9 mouse cellular contexts compared by ENCODE assay signal in the genomic region with DNA sequence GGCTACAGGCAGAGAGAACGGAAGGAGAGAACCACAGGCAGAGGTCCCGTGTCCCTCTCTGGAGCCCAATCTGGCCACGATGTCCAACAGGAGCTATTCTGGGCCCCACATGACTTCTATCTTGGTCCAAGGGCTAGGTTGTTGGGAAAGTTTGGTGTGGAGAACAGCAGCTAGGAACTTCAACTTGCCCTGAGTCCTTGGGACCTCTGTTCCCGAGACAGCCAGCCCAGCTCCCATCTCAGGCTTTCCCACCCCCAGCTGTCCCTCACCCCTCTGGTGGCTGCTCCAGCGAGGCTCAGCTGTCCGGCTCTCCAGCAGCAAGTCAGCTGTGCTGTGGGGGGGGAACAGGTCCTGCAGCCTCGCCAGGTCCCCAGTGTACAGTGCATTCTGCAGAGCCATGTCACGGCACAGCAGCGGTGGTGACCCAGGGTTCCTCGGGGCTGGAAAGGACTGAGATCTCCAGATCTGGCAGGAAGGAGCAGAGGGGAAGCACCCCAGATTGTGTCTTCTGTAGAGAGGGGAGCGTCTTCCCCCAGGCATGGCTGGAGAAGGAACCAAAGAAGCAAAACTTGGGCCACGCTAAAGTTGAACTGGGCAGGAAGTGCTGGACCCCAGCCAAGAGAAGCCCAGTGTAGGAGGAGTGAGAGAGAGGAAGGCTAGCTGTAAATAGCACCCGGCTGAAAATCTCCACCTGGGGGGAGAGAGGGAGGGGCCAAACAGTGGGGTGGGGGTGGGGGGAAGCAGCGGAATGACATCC. TPM values are rescaled to one million over a fixed set of nuclear protein-coding genes. Genes with fewer than 3 reads are reported as not detected.
DNase-seq lines count a peak whose midpoint lies in the region; ATAC-seq and TF ChIP-seq lines count a peak whose summit lies in the region.
"Had no signal": no experiment of that assay in that cellular context is flagged by ENCODE, and none has a peak within 500 bp of the region (broad histone marks: within the 10 kb centered on the region; RNA-seq: fewer than 3 reads in every experiment).

A gene (minus strand): TSS at position 592 of the 757 bp plus-strand sequence.

- TF ChIP-seq CTCF in heart, adult 2 months (IDR thresholded peaks at IDR 0.05): peak; percentile 15; the same call in 1 of the 2 replicates
- no peak for TF ChIP-seq CTCF in liver, postnatal 0 days (IDR thresholded peaks at IDR 0.05; ENCODE audit: low read depth)

- intact Hi-C loops in heart, adult 2 months (cut with DNase I): loop anchor here (5.0 kb wide), 1 partner anchor 37 kb away; a partner anchor contains a TSS

- peak; percentile 80 for TF ChIP-seq POLR2A in heart, adult 2 months (IDR thresholded peaks at IDR 0.05; ENCODE audit: insufficient read depth, low read depth, low read length)

- no peaks in the 10 kb centered on the region for H3K27me3 ChIP-seq in heart, adult 2 months (ENCODE audit: control insufficient read depth, insufficient read depth, low read length)
- H3K27me3 ChIP-seq in kidney, embryonic 15.5 days: peaks cover 37% of the 10 kb centered on the region
- 0 out of 2 replicates have a peak, but pooled peaks cover 2% of the 10 kb centered on the region for H3K27me3 ChIP-seq in liver, postnatal 0 days (ENCODE audit: insufficient read depth, low read length)
- H3K27me3 ChIP-seq in stomach, embryonic 16.5 days (ENCODE audit: control insufficient read depth, insufficient read depth, low read length): no peaks in the 10 kb centered on the region

- WGBS in heart, adult 2 months: 3% methylated on average over 14 of the region's 14 CpGs
- WGBS in kidney, embryonic 15.5 days: 17% methylated on average over 14 of the region's 14 CpGs
- WGBS in liver, postnatal 0 days (ENCODE audit: insufficient replicate concordance): 23% methylated on average over 14 of the region's 14 CpGs
- 21% methylated on average over 14 of the region's 14 CpGs for WGBS in stomach, embryonic 16.5 days

- H3K4me3 ChIP-seq in heart, adult 2 months: peak within 1 kb of the TSS; percentile 46
- H3K4me3 ChIP-seq in kidney, embryonic 15.5 days (replicated peaks): peak within 1 kb of the TSS; percentile 26
- H3K4me3 ChIP-seq in liver, postnatal 0 days (ENCODE audit: low read depth, low read length): 0 out of 2 replicates have a peak within 1 kb of the TSS, but pooled peaks have one; percentile 10
- peak within 1 kb of the TSS; percentile 25 for H3K4me3 ChIP-seq in stomach, embryonic 16.5 days (replicated peaks; ENCODE audit: low read length)
- H3K4me3 ChIP-seq: erythroblast, embryonic 14.5 days had no signal

- H3K9me3 ChIP-seq in kidney, embryonic 15.5 days (replicated peaks): no peaks in the 10 kb centered on the region
- H3K9me3 ChIP-seq in liver, postnatal 0 days (ENCODE audit: low read length): no peaks in the 10 kb centered on the region
- no peaks in the 10 kb centered on the region for H3K9me3 ChIP-seq in stomach, embryonic 16.5 days (replicated peaks; ENCODE audit: control insufficient read depth, low read length)

- peak within 1 kb of the TSS; percentile 71 for H3K9ac ChIP-seq in heart, adult 2 months (ENCODE audit: low read depth, low read length)
- peak within 1 kb of the TSS; percentile 29; the same call in 1 of the 2 replicates for H3K9ac ChIP-seq in kidney, embryonic 15.5 days
- H3K9ac ChIP-seq in liver, postnatal 0 days (replicated peaks): peak within 1 kb of the TSS; percentile 26; the same call in 1 of the 2 replicates
- peak within 1 kb of the TSS; percentile 52 for H3K9ac ChIP-seq in stomach, embryonic 16.5 days (ENCODE audit: low read length)

- peak; percentile 55 for TF ChIP-seq EP300 in heart, adult 2 months (IDR thresholded peaks at IDR 0.05; ENCODE audit: insufficient read depth, low read depth, low read length)
- TF ChIP-seq EP300 in liver, postnatal 0 days (IDR thresholded peaks at IDR 0.05; ENCODE audit: low read depth): no peak

- no peaks in the 10 kb centered on the region for H3K36me3 ChIP-seq in heart, adult 2 months (ENCODE audit: control insufficient read depth, insufficient read depth, low read length)
- no peaks in the 10 kb centered on the region for H3K36me3 ChIP-seq in kidney, embryonic 15.5 days
- no peaks in the 10 kb centered on the region for H3K36me3 ChIP-seq in liver, postnatal 0 days (replicated peaks; ENCODE audit: insufficient read depth, low read length)
- H3K36me3 ChIP-seq in stomach, embryonic 16.5 days (ENCODE audit: control insufficient read depth, insufficient read depth, low read length): no peaks in the 10 kb centered on the region

- peak; percentile 61; the same call in 1 of the 2 replicates for ATAC-seq in kidney, embryonic 15.5 days (replicated peaks; ENCODE audit: low FRiP score)
- ATAC-seq in liver, postnatal 0 days: peak; percentile 27; the same call in 1 of the 2 replicates
- peak; percentile 52 for ATAC-seq in stomach, embryonic 16.5 days (ENCODE audit: insufficient read depth, low FRiP score)

- peak; percentile 17 for DNase-seq in embryo, embryonic 11 days
- DNase-seq in embryo, embryonic 10.5 days (ENCODE audit: low spot score): no peak
- peak; percentile 55 for DNase-seq in adipocyte (ENCODE audit: low spot score)
- DNase-seq in heart, adult 2 months: peak; percentile 76 to 83
- DNase-seq in liver, postnatal 0 days: peak; percentile 43
- no peak for DNase-seq in thymus, postnatal 25 days

- peaks cover 5% of the 10 kb centered on the region for H3K4me1 ChIP-seq in heart, adult 2 months (ENCODE audit: control insufficient read depth, insufficient read depth, low read length)
- peaks cover 22% of the 10 kb centered on the region for H3K4me1 ChIP-seq in kidney, embryonic 15.5 days
- H3K4me1 ChIP-seq in liver, postnatal 0 days (ENCODE audit: insufficient read depth): peaks cover 5% of the 10 kb centered on the region
- peaks cover 13% of the 10 kb centered on the region for H3K4me1 ChIP-seq in stomach, embryonic 16.5 days (ENCODE audit: control insufficient read depth, insufficient read depth, low read length)

- H3K4me2 ChIP-seq in kidney, embryonic 15.5 days: peak within 1 kb of the TSS; percentile 60
- peak within 1 kb of the TSS; percentile 46 for H3K4me2 ChIP-seq in liver, postnatal 0 days (ENCODE audit: low read depth, low read length)
- peak within 1 kb of the TSS; percentile 44 for H3K4me2 ChIP-seq in stomach, embryonic 16.5 days (ENCODE audit: low read depth, low read length)

- H3K79me2 ChIP-seq in heart, adult 2 months (replicated peaks; ENCODE audit: control insufficient read depth, insufficient read depth, low read length): no peaks in the 10 kb centered on the region

- H3K27ac ChIP-seq in heart, adult 2 months: peak within 1 kb of the TSS; percentile 90
- H3K27ac ChIP-seq in kidney, embryonic 15.5 days: peak within 1 kb of the TSS; percentile 70
- H3K27ac ChIP-seq in liver, postnatal 0 days (ENCODE audit: low read depth): no peak within 1 kb of the TSS
- H3K27ac ChIP-seq in stomach, embryonic 16.5 days (ENCODE audit: low read length): peak within 1 kb of the TSS; percentile 14; the same call in 1 of the 2 replicates

RNA-seq across cellular contexts. Expression of the gene that starts here (rescaled TPM):
- 10 to 100 TPM; 80.8 to 93.5 TPM for total RNA-seq in heart, adult 2 months (2021)
- polyA plus RNA-seq in heart, adult 2 months (2012; rRNA removed): 138 and 163 TPM in 2 replicates
- polyA plus RNA-seq in kidney, embryonic 15.5 days (2015; fragmentation: Nextera tagmentation; extraction: Ambion mirVana): 0.61 and 0.67 TPM in 2 replicates
- polyA plus RNA-seq in liver, postnatal 0 days (2015; fragmentation: Nextera tagmentation; extraction: Ambion mirVana): 0.06 and 0.14 TPM in 2 replicates
- polyA plus RNA-seq in stomach, embryonic 16.5 days (2015; fragmentation: Nextera tagmentation; extraction: Ambion mirVana): 0.24 and 0.58 TPM in 2 replicates
- polyA plus RNA-seq: erythroblast, embryonic 14.5 days had no signal

Comparison
In these comparisons a context has a peak if more than half of its experiments do, and no peak if none do; other contexts are left out.
1. RNA of the gene that starts here (polyA plus RNA-seq): 138 to 163 TPM in heart, adult 2 months; 0.61 to 0.67 TPM in kidney, embryonic 15.5 days, 0.24 to 0.58 TPM in stomach, embryonic 16.5 days and 0.06 to 0.14 TPM in liver, postnatal 0 days; every median in the first group is over 10 times any median in the second.
2. DNase-seq: peak in embryo, embryonic 11 days (single experiment), adipocyte (single experiment) and heart, adult 2 months (2 of 2); none in embryo, embryonic 10.5 days (single experiment) and thymus, postnatal 25 days (single experiment).
3. Peak in ATAC-seq, H3K4me3 ChIP-seq, H3K27ac ChIP-seq, H3K9ac ChIP-seq and H3K4me2 ChIP-seq in kidney, embryonic 15.5 days; RNA of the gene not detected or under 1 TPM.
4. Peak in DNase-seq, ATAC-seq, H3K4me3 ChIP-seq, H3K9ac ChIP-seq and H3K4me2 ChIP-seq in liver, postnatal 0 days; RNA of the gene not detected or under 1 TPM.
5. Peak in ATAC-seq, H3K4me3 ChIP-seq, H3K27ac ChIP-seq, H3K9ac ChIP-seq and H3K4me2 ChIP-seq in stomach, embryonic 16.5 days; RNA of the gene not detected or under 1 TPM.
6. Peak in every context shown above with its lines, with median percentiles within 50 percentile points of each other: H3K4me3 ChIP-seq, H3K9ac ChIP-seq, ATAC-seq and H3K4me2 ChIP-seq.